Mouse (Mus musculus): ENCODE measurements at regions not wholly inside any gene's neighbourhood (a gene's known extent, or its start where the extent isn't known, plus 50 kb on each side); places are given as distances from the start of the nearest gene placed in this dataset.
A peak's percentile ranks its signal among the peaks of the same experiment; 100 is the strongest.
"Not testable (repeated sequence)": the region's sequence is repeated elsewhere in the genome, so short reads cannot be mapped to it uniquely, and the experiment has no call there.

GRCm38 (mm10) chr8:20436956-20437355, 73.9 kb upstream of the Gm15319 start:
- not testable (repeated sequence) for H3K27ac ChIP-seq (replicated peaks); H3K4me2 ChIP-seq (replicated peaks); ATAC-seq (ENCODE audit: insufficient number of reproducible peaks, low FRiP score, low TSS enrichment, low read depth); H3K27me3 ChIP-seq; H3K4me3 ChIP-seq (replicated peaks); H3K9me3 ChIP-seq (replicated peaks); H3K36me3 ChIP-seq; H3K4me1 ChIP-seq; H3K9ac ChIP-seq
- 58% methylated on average over 4 of the region's 4 CpGs for WGBS

- H3K4me1 ChIP-seq; H3K36me3 ChIP-seq; H3K4me3 ChIP-seq (replicated peaks); ATAC-seq (ENCODE audit: insufficient number of reproducible peaks, low FRiP score, low TSS enrichment, low read depth); H3K9me3 ChIP-seq (replicated peaks); H3K27ac ChIP-seq (replicated peaks); H3K4me2 ChIP-seq (replicated peaks); H3K9ac ChIP-seq; H3K27me3 ChIP-seq: not testable (repeated sequence)
These were observed 70.2 kb upstream of the Gm15319 start for GRCm38 (mm10) chr8:20433236-20433635.

GRCm38 (mm10) chr8:20429469-20429868, 66.5 kb upstream of the Gm15319 start:
- not testable (repeated sequence) for H3K9ac ChIP-seq; H3K4me1 ChIP-seq; H3K4me2 ChIP-seq (replicated peaks); H3K27me3 ChIP-seq; ATAC-seq (ENCODE audit: insufficient number of reproducible peaks, low FRiP score, low TSS enrichment, low read depth); H3K27ac ChIP-seq (replicated peaks); H3K36me3 ChIP-seq; H3K9me3 ChIP-seq (replicated peaks); H3K4me3 ChIP-seq (replicated peaks)
- WGBS, result 79% methylated on average over 4 of the region's 4 CpGs

GRCm38 (mm10) chr8:20424903-20425222, 61.9 kb upstream of the Gm15319 start:
- not testable (repeated sequence) for H3K36me3 ChIP-seq; H3K4me1 ChIP-seq; H3K27ac ChIP-seq (replicated peaks); H3K9ac ChIP-seq; ATAC-seq (ENCODE audit: insufficient number of reproducible peaks, low FRiP score, low TSS enrichment, low read depth); H3K27me3 ChIP-seq; H3K9me3 ChIP-seq (replicated peaks)
- peak overlapping the region; percentile 22; the same call in 1 of the 2 replicates for H3K4me2 ChIP-seq (replicated peaks)
- 29% methylated on average over 3 of the region's 3 CpGs for WGBS
- peak overlapping the region; percentile 48 for H3K4me3 ChIP-seq (replicated peaks)

- peak overlapping the region; percentile 48 for H3K4me3 ChIP-seq (replicated peaks)
- not testable (repeated sequence) for H3K27me3 ChIP-seq; H3K4me1 ChIP-seq; H3K36me3 ChIP-seq; H3K27ac ChIP-seq (replicated peaks); H3K9me3 ChIP-seq (replicated peaks)
- 4% methylated on average over 70 of the region's 72 CpGs for WGBS
- peak overlapping the region; percentile 37; the same call in 1 of the 2 replicates for H3K9ac ChIP-seq
- peak overlapping the region; percentile 22 for H3K4me2 ChIP-seq (replicated peaks)
- ATAC-seq (ENCODE audit: insufficient number of reproducible peaks, low FRiP score, low TSS enrichment, low read depth), result peak; percentile 94
These were observed 61.3 kb upstream of the Gm15319 start for GRCm38 (mm10) chr8:20424104-20424902.

GRCm38 (mm10) chr8:20420807-20421206, 57.8 kb upstream of the Gm15319 start:
- not testable (repeated sequence) for H3K4me1 ChIP-seq; H3K9me3 ChIP-seq (replicated peaks); H3K27me3 ChIP-seq; ATAC-seq (ENCODE audit: insufficient number of reproducible peaks, low FRiP score, low TSS enrichment, low read depth); H3K36me3 ChIP-seq; H3K9ac ChIP-seq; H3K27ac ChIP-seq (replicated peaks); H3K4me2 ChIP-seq (replicated peaks); H3K4me3 ChIP-seq (replicated peaks)
